Mouse (Mus musculus) urinary bladder, adult 18-20 months (tissue): ENCODE results near the gene Anks1b.

Source experiments
- DNase-seq, 2 experiments: peaks; one replicate each; pipeline ENCODE4 v3.0.0; 2022; ENCODE audit warnings: low spot score in 2 of 2, mixed read lengths in 2 of 2

Anks1b gene

DNA sequence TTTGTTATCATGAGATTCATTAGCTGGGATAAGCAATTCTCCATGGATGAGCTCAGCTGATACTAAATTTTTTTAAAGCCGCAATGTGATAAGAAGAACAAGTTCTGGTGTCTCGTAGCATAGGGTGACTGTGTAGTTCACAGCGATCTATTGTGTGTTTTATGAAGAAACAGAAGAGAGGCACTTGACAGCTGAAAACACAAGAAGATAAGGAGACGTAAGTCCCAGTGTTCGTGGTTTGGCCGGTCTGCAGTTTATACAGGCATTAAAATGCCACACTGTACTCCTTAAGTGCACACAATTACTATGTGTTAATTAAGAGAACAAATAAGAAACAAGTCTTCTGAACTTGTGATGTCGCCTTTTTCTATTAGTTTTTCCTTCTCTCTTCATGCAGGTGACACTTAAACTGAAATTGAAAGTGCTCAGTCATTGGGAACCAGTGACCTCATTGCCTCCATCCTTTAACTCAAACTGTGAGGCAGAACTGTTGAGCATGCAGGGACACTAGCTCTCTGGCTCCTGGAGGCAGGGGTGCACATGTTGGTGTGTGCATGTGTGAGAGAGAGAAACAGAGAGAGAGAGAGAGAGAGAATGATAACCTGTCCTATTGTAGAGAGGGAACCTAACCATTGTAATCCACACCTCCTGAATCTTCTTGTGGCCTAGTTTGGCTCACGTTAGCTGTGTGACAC lies 935.5 kb downstream of the Anks1b start:
- no peak for DNase-seq

DNA sequence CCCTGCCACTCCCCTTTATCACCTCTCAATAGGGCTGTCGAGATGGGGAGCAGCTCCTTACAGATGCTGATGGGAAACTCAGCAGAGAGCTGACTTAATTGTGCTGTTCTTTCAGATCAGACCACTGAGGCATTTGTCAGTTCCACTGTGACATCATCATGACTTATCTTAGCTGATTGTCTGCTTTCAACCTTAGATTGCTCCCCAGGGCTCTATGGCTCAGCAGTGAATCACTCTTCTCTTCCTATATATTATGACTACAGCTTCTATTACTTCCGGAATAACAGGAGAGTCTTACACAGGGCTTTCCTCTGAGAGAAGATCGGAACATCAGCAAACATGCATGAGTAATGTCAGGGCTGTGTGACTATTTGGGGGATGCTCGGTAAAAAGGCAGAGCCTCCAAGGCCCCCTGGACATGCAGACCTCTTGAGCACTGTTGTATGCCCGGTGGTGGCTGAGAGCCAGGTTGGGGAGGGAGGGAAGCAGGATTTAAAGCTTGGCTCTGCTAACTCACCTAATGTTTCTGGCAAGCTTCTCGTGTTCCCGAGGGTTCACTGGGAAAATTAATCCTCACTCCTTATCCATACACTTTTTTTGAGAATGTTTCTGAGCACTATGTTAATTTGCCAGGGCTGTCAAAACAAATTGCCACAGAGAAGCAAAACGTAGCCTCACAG lies 936.7 kb downstream of the Anks1b start:
- no peak for DNase-seq

DNA sequence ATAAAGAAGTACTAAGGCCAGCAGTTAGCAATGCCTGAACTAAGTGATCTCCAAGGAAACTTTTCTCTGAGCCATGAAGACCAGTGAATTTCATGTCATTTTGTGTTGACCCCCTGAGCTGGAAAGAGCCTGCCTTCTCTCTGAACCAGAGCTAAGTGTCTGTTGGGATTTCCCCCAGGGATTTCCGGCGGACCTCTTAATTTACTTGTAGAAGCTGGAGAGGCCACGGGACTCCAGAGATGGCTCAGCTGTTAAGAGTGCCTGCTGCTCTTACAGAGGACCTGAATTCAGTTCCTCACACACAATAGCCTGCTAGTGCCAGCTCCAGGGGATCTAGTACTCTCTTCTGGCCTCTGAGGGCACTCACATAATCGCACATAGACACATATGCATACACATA lies 938.1 kb downstream of the Anks1b start:
- DNase-seq = no peak

DNA sequence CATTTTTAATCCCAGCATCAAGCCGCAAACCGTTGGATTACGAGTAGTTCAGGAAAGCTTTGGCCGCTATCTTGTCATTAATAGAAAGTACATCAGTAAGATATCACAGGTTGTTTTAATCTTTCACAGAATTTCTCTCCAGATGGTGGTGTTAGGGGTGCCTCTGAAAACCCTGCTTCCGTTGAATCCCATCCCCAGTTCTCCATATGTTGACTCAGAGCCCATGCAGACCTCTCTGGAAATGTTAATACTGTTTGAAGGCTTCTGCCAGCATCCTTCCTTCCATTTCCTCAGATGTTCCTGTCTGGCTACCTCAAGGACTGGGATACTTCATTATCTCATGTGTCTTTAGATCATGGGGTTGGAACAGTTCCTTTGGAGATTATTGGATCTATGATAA lies 940.0 kb downstream of the Anks1b start:
- no peak for DNase-seq

DNA sequence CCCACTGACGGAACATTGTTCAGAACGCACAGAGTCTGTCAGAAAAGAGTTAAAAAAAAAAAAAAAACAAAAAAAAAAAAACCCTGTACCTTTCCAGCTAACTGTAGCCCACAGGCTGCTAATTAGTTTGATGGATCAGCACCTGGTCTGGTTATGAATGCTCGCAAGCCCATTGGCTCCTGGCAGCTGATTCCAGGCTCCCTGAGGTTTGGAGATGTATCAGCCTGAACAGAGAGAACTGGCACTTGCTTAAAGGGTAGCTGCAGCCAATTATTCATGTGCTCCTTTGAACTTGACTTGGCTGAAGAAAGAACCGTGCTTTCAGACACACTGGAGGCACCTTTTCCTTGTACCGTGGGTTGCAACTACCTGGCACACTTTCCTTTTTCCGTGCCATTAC lies 941.1 kb downstream of the Anks1b start:
- no peak for DNase-seq

DNA sequence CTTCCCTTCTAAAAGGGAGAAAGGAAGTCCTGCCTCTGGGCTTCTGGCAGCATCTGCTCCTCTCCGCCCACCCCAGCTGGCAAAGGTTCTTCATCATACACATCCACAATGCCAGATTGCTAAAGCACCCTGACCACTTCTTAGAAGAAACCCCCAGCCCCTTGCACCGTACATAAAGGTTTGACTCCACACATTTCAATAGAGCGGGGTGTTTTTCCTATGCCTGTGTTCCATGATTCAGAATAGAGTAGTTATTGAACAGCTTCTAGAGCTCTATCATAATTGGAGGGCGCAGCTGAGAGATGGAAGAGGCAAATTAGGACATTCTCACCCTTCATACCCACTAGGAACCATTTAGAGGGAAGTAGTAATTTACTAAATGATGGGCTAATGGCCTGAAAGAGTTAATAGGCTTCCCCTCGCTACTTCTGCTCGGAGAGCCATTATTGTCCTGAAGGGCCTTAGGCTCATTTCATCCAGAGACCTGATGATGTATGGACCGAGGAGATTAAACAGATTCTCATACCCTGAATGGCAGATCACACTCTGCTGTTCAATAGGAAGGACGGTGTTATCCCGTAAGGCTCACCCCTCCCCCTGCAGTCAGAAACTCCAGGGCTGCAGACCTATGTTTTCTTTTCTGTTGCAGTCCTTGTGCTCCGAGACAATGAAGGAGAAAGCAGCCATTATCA lies 945.1 kb downstream of the Anks1b start:
- no peak for DNase-seq

DNA sequence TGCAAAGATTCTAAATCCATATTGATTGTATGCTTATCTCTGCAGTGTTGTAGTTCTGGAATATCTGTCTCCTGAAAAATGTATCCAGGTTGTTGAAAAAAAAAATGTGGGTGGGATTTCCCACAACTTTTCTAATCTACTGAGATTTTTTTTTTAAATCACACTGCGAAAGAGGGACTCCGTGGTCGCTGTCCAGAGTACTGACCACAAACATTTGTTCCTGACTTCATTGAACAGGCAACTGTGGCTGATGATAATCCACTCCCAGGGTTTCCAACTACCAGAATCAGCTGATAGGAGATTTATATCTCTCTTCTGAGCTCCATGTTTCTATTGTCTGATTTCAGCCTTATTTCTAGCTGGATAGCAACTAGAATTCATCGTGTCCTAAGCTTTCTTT lies 950.1 kb downstream of the Anks1b start:
- DNase-seq = no peak

DNA sequence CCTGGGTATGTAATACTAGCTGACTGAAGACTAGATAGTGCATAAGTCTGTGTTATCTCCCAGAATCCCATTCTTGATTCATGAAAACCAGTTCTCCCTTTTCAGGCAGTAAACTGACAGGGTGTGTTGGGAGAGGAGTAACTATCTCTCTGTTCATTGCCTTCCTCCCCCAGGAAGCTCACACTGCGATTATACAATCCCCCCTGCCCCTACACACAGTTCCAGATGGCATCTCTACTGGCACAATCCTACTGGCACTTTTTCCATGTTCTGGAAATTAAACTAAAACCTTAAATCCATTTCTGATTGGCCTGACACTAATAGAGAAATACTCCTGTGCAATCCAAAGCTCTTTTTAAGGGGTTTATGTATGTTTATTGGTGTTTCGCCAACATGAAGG lies 951.4 kb downstream of the Anks1b start:
- DNase-seq = no peak

DNA sequence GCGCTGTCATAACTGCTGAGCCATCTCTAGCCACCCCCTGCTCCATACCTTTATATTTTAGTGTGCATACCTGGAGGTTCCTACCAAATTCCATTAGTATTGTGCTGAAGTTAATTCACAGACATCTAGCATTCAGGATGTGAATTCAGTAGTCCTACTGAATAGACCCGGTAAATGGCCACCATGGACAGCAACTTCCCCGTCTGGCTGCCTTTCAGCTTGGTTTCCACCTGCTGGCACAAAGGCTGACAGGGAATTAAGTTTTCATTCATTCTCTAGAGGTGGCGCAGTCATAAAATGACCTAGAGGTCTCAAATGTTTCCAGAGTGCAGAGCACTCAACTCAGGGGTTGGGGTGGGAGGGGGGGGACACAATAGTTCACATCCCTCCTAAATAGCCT lies 953.6 kb downstream of the Anks1b start:
- no peak for DNase-seq

DNA sequence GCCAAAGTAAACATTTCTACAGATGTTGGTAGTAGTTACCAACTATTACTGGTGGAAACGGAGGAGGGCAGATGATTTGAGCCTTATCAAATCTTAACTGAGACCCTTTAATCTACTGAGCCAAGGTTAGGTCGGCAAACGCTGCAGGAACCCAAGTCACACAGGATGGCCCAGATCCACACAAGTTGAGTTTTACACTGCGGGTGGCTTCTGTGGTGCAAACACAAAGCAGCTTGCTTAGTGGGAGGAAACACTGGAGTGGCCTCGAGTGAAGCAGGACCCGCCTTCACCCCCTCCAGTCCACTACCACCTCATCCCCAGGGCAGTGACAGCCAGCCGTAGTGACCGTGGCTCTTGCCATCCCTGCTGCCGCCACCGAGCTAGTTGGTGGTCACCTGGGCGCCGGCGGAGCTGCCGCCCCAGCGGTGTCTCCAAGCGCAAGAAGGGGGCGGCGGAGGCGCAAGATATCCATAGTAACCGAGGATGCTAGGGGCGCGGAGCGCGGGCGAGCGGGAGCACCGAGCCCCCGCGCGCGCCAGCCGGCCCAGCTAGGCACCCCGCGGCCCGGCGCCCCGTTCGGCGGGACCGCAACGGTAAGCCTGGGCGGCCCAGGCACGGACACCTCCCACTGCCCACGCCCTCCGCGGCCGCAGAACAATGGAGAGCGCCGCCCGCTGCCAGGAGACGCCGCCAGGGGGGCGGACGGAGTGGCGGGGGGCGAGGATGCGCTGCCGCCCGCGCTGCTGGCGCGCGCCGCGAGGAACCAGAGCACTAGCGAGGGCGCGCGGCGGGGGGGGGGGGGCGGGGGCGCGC lies 955.5 kb downstream of the Anks1b start:
- no peak for DNase-seq

DNA sequence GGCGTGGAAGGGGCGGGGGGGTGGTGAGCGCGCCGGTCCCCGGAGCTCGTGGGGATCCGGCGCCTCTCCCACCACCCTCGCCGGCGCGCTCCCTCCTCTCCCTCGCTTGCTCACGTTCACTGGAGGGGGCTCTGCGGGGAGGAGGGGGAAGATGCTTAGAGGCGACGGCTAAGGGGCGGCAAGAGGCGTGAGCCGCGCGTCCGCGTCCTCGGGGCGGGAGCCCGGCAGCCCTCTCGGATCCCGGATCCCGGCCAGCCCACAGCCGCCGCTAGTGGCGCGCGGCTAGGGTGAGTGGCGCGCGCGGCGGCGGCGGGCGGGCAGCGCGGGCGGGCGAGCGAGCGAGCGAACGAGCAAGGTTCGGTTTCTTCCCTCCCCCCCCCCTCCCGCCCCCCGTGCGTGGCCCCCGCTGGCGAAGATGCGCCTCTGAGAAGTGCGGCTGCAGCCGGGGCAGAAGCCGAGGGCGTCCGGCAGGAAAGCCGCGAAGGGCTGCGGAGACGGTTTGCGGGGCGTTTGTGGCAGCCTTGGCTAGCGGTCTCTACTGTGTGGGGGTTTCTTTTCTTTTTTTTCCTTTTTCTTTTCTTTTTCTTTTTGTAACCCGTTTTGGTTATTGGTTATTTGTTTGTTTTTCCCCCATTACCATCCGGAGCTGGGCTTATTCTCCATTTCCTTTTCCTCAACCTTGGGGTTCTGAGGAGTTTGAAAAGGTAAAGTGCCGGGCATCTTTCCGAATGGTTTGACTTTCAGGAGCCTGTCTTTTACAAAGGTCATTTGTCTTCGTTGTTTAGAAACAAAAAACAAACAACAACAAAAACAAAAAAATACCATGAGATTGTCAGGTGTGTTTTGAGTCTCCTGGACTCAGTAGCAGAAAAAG lies 956.3 kb downstream of the Anks1b start:
- DNase-seq = no peak

DNA sequence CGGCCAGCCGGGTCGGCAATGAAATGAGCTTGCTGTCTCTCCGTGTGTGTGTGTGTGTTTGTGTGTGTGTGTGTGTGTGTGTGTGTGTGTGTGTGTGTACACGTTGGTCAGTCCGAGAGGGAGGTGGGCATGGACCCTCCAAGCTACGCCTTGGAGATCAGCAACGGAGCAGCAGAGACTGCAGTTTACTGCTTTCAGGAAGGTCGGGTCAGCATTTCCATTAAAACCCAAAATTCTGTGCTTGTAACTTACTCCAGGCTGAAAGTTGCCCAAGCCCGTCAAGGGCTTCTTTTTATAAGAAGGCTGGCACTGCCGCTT lies 956.9 kb downstream of the Anks1b start:
- no peak for DNase-seq

DNA sequence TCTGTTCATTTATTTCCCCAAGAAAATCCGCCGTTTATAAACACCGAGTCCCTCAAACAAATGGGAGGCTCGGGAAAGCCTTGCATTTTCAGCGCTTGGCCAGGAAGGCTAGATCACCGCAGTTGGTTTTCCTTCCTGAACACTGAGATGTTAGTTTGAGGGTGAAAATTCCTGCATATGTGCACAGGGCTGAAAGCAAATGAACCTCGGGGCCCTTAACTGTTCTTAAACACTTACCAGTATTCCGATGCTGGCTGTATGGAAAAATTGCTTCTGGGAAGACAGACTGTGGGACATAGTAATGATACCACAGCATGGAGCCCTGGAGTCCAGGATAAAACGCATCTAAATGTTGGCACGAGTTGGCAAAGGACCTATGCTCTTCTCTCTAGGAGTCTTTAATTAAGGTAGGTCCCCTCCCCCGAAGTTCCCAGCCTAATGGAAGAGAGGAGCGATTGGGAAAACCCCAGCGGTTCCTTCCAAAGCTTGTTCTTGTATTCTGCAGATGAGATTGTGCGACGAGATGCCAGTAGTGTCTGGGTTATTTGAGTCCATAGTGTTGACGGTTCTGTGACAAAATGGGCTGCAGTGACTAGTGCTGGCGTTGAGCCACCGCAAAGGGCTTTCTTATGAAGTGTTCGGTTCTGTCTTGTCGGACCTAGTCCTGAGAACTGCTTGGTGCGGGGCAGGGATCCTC lies 957.4 kb downstream of the Anks1b start:
- DNase-seq = no peak

DNA sequence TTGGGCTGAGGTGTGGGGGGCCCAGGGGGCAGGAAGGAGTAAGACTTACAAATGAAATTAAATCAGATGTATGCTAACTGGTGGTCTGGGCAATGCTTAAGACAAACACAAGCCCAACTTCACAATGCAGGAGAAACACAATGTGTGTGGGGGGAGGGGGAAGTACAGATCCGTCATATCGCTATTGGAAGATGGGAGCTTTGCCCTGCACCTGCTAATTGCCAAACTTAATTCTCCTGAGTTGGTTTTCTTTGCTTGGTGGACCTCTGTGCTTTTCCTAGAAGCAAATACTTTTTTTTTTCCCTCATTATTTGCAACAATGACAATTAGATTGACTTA lies 957.9 kb downstream of the Anks1b start:
- no peak for DNase-seq

DNA sequence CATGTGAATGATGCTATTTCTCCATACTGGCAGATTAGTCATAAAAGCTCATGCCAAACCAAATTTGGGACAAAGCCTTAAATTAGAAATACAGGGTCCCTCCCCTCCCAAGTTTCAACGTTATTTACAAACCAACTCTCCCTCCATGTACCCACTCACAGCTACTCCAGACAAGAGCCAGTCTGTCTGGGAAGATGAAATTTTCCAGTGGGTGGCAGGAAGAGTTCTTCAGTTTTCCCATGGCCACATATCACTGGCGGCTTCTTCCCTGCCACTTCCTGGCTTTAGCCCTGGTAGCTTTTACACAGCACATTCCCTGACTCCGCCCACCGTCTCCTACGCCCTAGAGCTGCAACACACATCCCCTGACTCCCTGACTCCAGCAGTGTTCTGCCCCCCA lies 961.0 kb downstream of the Anks1b start:
- no peak for DNase-seq

DNA sequence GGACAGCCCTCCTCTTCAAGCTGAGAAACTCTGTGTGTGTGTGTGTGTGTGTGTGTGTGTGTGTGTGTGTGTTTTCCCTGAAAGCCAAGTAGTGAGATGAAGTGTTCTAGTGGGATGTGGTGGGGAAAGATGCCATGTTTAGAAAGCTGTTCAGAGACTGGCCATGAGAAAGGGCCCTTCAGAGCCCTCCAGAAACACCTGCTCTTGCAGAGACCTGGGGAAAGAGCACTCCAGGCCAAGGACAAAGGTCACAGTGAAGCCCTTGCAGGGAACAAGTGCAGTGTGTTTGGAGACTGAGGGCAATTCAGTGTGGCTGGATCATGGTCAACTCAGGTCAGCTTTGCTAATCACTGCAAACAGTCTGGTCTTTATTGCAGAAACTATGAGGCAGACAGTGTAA lies 961.9 kb downstream of the Anks1b start:
- no peak for DNase-seq

DNA sequence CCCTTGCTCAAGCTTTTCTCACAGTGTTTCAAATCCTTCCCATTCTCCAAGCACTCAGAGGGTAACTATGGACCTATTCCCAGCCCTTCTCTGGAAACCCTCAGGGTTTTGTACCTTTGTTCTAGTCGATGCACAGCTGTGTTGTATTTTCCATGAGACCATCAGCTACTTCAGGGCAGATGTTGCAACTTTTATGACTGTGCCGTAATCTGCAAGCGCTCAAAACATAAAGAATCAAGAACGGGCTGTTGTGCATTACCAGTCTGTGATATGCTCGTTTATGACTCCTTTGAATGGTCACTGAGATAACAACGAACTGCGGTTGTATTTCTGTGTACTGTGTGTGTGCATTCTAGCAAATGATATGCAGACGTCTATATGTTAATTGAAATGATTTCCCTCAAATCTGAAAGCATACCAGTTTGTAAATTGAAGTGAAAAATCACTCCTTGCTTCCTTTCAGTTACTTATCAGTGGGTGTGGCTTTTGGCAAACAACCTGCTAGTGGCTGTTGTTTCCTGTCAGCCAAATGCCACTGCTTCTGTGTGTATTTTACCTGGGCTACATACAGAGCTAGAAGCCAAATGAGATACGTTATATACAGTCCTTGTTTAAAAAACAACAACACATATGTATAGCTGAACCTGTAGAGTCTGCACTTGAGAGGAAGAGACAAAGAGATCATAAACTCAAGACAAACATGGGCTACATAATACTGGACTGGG lies 966.5 kb downstream of the Anks1b start:
- no peak for DNase-seq

DNA sequence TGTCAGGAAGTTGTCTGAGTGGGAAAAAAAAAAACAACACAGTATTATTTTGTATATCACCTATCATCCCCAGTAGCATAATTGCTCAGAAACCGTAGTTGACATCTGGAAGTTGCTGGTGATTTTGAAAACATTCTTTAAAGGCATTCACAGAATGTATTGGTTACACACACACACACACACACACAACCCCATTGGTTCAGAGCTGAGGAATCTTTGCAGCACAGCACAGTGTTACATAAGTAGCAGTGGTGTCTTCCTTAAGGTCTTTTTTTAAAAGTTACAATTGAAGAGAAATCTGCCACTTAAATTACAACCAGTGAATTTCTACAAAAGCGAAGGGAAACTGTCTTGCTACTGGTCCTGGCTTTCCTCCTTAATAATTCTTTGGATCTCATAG lies 969.1 kb downstream of the Anks1b start:
- no peak for DNase-seq

DNA sequence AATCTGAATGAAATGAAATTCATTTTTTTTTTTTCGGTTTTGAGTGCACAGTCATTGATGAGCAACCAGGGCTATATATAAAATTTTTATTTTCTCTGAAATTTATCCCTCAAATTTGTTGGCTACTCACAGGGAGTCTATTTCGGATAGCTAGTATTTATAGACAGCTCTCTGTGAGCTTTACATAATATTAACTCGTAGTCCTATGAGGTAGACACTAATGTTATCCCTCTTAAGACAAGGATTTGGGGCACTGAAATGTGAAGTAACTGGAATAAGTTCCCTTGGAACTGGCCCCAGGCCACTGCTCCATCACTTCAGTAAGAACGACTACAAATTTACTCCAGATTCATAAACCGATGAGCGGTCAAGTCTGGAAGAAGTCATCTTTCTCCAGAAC lies 977.8 kb downstream of the Anks1b start:
- DNase-seq = no peak

DNA sequence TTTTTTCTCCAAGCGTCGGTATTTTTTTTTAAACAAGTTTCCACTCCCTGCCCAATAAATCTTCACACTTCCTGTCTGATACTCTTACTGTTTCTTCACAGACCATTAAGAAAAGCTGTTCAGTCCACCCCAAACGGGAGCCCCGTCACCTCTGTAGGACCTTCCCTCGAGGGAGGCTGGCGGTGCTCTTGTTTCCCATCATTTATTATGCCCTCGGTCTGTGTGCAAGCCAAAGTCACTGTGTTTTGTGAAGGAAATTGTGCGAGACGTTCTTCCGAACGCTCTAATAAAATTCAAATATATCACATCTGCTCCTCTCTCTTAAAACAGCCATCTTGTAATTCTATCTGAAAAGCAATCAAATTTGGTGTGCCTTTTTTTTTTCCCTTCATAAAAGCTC lies 978.7 kb downstream of the Anks1b start:
- no peak for DNase-seq
